Mouse (Mus musculus) testis, adult 2 months (tissue): ENCODE data around the gene Nfu1. TPM values are rescaled to one million over a fixed set of nuclear protein-coding genes. Genes with fewer than 3 reads are reported as not detected.

Experiments
- H3K27ac ChIP-seq: fragments of 200-500 bp; 2 replicates; pipeline ENCODE4 v1.5.1; 2012; ENCODE audit warnings: low read depth, low read length; ENCODE audit not compliant: control insufficient read depth, insufficient read depth
- H3K27me3 ChIP-seq: fragments of 200-500 bp; 2 replicates; pipeline ENCODE4 v1.6.1; 2012; ENCODE audit warnings: mild to moderate bottlenecking, low read length, moderate library complexity; ENCODE audit not compliant: control insufficient read depth, insufficient read depth
- H3K36me3 ChIP-seq: fragments of 200-500 bp; 2 replicates; pipeline ENCODE4 v1.6.1; 2012; ENCODE audit warnings: mild to moderate bottlenecking, low read length; ENCODE audit not compliant: control insufficient read depth, insufficient read depth
- H3K4me1 ChIP-seq: fragments of 200-500 bp; 2 replicates; pipeline ENCODE4 v1.6.1; 2012; ENCODE audit warnings: low read length; ENCODE audit not compliant: control insufficient read depth, insufficient read depth
- H3K4me3 ChIP-seq: fragments of 200-500 bp; 2 replicates; pipeline ENCODE4 v1.5.1; 2012; ENCODE audit warnings: low read depth, mild to moderate bottlenecking, low read length, moderate library complexity, mixed read lengths; ENCODE audit not compliant: control insufficient read depth
- CTCF ChIP-seq: fragments of 200-500 bp; IDR thresholded peaks from 2 replicates; pipeline ENCODE4 v1.5.1; 2012; ENCODE audit warnings: low read depth, mild to moderate bottlenecking, inconsistent platforms, low read length, moderate library complexity; ENCODE audit not compliant: control insufficient read depth, insufficient read depth, insufficient replicate concordance
- POLR2A ChIP-seq: fragments of 200-500 bp; IDR thresholded peaks from 2 replicates; pipeline ENCODE4 v1.6.1; 2012; ENCODE audit warnings: low read depth, mild to moderate bottlenecking, inconsistent platforms, low read length, moderate library complexity; ENCODE audit not compliant: control insufficient read depth
- polyA plus RNA-seq: library from polyadenylated mRNA; depleted of rRNA; stranded (reverse); fragments of >200 nt; gene quantifications from 2 replicates; pipeline ENCODE4 v1.2.3, GENCODE M21; 2012; rRNA removed

The Nfu1 gene
- 119 and 141 TPM in 2 replicates for polyA plus RNA-seq

GRCm38 (mm10) chr6:87008887-87009286 is at the start of gene Nfu1:
Nfu1 (plus strand) TSS chr6:87009236.
- no peak for TF ChIP-seq CTCF
- peak within 1 kb of the TSS; percentile 99 for H3K4me3 ChIP-seq
- H3K36me3 ChIP-seq, result peaks cover 1% of the 10 kb centered on the region; the same call in 1 of the 2 replicates
- peak within 1 kb of the TSS; percentile 96 for H3K27ac ChIP-seq
- H3K4me1 ChIP-seq, result 0 out of 2 replicates have a peak, but pooled peaks cover 2% of the 10 kb centered on the region
- H3K27me3 ChIP-seq, result no peaks in the 10 kb centered on the region

- no peak overlapping the region for H3K27ac ChIP-seq
- H3K4me3 ChIP-seq, result no peak overlapping the region
- no peak for TF ChIP-seq POLR2A
- TF ChIP-seq CTCF, result no peak
- H3K36me3 ChIP-seq, result peaks cover 5% of the 10 kb centered on the region
- no peaks in the 10 kb centered on the region for H3K4me1 ChIP-seq
- H3K27me3 ChIP-seq, result no peaks in the 10 kb centered on the region
Observed at GRCm38 (mm10) chr6:86963987-86964685, 44.9 kb upstream of the Nfu1 start.

GRCm38 (mm10) chr6:86967166-86967565 is 41.9 kb upstream of the Nfu1 start:
- no peaks in the 10 kb centered on the region for H3K4me1 ChIP-seq
- no peak overlapping the region for H3K4me3 ChIP-seq
- H3K27me3 ChIP-seq, result no peaks in the 10 kb centered on the region
- H3K36me3 ChIP-seq, result peaks cover 5% of the 10 kb centered on the region
- no peak overlapping the region for H3K27ac ChIP-seq
- TF ChIP-seq POLR2A, result no peak
- TF ChIP-seq CTCF, result no peak

GRCm38 (mm10) chr6:86973956-86974355 is 35.1 kb upstream of the Nfu1 start:
- Histone ChIP-seq H3K27me3 (no peaks in the 10 kb centered on the region), H3K4me1 (no peaks in the 10 kb centered on the region), H3K4me3 (no peak overlapping the region), H3K36me3 (peaks cover 3% of the 10 kb centered on the region; the same call in 1 of the 2 replicates), H3K27ac (no peak overlapping the region)
- TF ChIP-seq POLR2A (no peak), CTCF (no peak)

- TF ChIP-seq POLR2A (no peak), CTCF (no peak)
- Histone ChIP-seq H3K27me3 (no peaks in the 10 kb centered on the region), H3K27ac (no peak overlapping the region), H3K4me1 (no peaks in the 10 kb centered on the region), H3K36me3 (peaks cover 4% of the 10 kb centered on the region; the same call in 1 of the 2 replicates), H3K4me3 (no peak overlapping the region)
Observed at GRCm38 (mm10) chr6:86978156-86978908, 30.7 kb upstream of the Nfu1 start.

GRCm38 (mm10) chr6:86978909-86979265 is 30.1 kb upstream of the Nfu1 start:
- Histone ChIP-seq H3K36me3 (peaks cover 3% of the 10 kb centered on the region), H3K27me3 (no peaks in the 10 kb centered on the region), H3K27ac (no peak overlapping the region), H3K4me3 (no peak overlapping the region), H3K4me1 (no peaks in the 10 kb centered on the region)
- TF ChIP-seq CTCF, result no peak
- TF ChIP-seq POLR2A, result no peak

GRCm38 (mm10) chr6:86981206-86981605 is 27.8 kb upstream of the Nfu1 start:
- no peak overlapping the region for H3K4me3 ChIP-seq
- H3K36me3 ChIP-seq, result peaks cover 3% of the 10 kb centered on the region
- H3K27ac ChIP-seq, result no peak overlapping the region
- TF ChIP-seq POLR2A (no peak), CTCF (no peak)
- H3K27me3 ChIP-seq, result no peaks in the 10 kb centered on the region
- no peaks in the 10 kb centered on the region for H3K4me1 ChIP-seq
